Mouse (Mus musculus) lung, postnatal 14 days (tissue): ENCODE data around the gene Tapbpl.
"Not testable (repeated sequence)": the region's sequence is repeated elsewhere in the genome, so short reads cannot be mapped to it uniquely, and the experiment has no call there.

Experiments used
- DNase-seq: peaks from one replicate; pipeline ENCODE4 v3.0.0; 2021

The Tapbpl gene

DNA sequence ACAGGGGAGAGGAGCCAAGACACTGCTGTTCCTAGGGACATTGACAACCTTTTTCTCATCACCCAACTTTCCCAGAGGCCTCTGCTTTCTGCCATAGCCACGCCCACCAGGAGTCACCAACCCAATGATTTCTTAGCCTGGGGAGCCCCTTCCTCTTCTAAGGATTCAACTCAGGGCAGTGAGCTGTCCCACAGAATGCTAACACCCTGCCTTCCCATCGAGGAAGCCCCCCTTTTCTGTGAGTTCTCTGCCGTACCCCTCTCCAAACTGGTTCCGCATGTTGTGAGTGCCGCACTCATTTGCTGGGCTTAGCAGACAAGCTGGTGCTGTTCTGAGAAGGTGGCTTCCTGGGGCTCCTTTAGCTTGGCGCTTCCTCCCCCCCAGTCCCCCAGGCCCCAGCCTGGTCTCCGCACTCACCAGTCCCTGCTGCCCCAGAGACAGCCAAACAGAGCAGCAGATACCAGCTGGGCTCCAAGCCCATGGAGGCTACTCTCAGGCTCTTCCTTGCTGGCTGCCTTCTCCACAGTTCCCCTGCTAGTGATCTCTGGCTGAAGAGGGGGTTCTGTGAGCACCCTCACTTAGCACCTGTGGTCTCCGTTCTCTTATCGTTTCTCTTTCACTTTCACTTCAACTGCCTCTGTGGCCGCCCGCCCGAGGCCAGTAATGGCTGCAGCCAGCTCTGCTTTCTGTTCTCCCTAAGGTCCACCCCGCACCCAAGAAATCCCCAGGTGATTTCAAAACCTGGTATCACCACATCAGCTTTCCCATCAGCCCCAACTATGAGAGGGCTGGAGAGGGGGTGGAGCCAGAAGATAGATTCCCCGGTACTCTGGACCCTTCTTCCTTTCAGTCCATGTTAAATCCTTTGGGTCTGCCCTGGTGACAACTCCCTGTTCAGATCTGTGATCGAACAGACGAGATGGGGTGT lies at the start of gene Tapbpl:
Gene Tapbpl (minus strand): TSS at position 744 of the 928 bp plus-strand sequence.
- peak; percentile 64 for DNase-seq

DNA sequence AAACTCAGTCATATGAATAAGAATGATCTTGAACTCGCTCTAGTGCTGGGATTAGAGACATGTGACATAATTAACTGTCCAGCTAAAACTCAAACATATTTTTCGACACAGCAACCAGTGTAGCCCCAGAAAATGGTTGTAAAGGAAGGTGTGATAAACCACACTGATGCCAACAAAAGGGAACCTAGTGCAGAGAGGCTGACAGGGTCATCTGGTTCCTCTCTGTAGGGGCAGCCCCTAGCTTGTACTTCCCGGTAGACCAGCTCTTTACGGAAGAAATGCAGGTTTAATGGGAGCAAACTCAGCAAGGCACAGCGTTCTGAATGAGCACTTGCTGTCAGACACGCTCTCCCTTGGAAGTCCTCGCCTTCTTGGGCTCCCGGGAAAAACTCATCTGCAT lies 48.1 kb upstream of the Tapbpl start:
- no peak for DNase-seq

DNA sequence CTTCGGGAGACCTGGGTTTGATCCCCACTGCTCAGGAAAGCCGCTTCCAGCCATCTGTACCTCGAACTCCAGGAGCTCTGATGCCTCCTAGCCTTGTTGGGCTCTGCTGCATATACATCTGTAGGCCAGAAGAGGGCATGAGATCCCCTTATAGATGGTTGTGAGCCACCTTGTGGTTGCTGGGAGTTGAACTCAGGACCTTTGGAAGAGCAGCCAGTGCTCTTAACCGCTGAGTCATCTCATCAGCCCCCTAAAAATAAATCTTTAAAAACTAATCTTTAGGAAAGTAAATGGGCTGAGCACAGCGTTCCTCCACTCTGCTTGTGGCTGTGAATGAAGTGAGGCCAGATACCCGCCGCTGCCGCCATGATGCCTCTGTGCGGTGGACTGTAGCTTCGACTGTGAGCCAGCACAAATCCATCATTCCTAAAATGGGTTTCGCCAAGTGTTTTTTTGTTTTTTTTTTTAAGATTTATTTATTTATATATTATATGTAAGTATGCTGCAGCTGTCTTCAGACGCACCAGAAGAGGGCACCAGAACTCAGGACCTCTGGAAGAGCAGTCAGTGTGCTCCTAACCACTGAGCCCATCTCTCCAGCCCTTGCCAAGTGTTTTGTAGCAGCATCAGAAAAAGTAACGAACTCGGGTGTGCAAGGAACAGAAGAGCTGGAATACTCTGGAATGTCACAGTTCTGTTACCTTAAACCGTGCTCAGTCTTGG lies 43.3 kb upstream of the Tapbpl start:
- peak; percentile 73 for DNase-seq

DNA sequence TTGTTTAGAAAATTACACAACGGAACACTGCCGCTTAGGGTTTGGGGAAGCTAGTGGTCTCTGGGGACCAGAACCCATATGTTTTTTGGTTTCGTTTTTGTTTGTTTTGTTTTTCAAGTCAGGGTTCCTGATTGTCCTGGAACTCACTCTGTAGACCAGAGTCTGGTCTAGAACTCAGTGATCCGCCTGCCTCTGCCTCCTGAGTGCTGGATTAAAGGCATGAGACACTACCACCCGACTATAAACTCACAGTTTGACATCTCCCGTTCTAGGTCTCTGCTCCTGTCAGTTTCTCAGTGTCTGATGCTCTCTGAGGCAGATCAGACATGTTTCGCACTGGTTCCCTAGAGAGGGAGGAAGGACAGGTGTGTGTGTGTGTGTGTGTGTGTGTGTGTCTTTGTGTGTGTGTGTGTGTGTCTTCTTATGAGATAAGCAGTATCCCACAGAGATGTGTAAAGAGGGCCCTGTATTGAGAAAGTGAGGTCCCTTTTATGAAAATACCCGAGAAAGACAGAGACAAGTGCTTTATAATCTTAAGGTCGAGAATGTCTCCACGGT lies 40.6 kb upstream of the Tapbpl start:
- DNase-seq, result no peak

DNA sequence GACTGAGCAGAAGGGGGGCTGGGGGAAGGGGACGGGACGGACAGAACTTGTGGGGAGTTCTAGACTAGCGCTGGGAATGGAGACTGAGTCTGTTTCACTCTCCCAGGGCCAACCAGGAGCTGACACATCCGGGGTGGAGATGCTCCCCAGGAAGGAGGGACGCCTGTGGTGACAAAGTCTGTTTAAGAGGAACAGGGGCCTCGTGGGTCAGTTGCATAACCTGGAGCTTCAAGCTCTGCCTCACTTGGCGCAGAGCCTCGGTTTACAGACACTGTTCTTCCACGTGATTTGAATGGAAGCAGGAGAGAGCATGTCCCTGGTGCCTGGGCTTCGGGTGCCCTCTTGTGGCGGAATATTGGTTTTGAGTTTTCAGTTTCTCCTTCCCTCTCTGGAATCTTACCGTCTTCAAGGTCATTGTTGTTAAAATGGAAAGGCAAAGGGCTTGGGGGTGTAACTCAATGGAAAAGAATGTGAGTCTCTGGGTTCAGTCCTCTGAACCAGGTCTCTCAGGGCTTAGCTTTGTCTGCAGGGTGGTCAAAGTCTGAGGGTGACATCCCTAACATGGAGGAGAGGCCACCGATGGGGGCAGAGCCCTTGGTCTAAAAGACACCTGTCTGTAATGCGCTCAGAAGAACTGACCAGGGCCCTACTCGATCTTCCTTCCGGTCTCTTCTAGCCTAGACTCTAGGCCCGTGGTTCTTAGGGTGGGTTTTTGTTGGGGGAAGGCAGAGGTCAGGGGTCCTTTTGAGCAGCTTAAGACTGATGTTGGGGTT lies 40.0 kb upstream of the Tapbpl start:
- peak; percentile 96 for DNase-seq

DNA sequence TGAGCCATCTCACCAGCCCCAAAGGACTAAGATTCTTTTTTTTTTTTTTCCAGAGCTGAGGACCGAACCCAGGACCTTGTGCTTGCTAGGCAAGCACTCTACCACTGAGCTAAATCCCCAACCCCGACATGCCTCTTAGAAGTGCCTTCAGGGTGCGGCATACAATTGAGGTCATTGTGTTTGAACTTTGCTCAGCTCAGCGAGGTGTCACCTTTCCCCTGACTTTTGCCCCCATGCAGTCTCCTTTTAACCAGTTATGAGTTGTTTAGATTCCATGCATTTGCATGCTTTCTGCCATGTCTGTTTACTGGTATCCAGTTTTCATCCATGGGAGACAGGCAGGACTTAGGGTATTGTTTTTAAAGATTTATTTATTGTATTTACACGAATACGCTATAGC lies 37.1 kb upstream of the Tapbpl start:
- DNase-seq, result no peak

DNA sequence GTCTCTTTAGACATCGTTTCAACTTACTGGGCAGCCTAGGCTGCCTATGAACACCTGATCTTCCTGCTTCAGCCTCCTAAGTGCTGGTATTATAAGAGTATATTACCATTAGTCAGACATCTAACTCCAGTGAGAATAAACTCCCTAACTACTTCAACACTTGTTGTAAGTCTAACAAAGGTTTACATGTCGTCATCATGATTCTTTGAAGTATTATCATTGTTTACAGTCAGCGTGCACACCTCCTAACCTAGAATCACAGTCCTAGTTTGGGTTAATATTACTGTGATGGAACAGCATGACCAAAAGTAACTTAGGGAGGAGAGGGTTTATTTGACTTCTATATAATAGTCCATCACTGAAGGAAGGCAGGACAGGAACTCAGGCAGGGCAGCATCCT lies 35.8 kb upstream of the Tapbpl start:
- no peak for DNase-seq

DNA sequence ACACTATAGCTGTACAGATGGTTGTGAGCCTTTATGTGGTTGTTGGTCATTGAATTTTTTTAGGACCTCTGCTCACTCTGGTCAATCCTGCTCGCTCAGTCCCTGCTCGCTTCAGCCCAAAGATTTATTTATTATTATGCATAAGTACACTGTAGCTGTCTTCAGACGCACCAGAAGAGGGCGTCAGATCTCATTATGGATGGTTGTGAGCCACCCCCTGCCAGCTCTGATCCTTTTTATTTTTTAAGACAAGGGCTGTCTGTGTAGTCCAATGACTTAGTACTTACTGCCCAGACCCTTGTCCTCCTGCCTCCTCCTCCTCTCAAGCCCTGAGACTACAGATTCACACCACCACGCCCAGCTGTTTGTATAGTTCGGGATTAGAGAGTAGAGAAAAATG lies 34.9 kb upstream of the Tapbpl start:
- not testable (repeated sequence) for DNase-seq

DNA sequence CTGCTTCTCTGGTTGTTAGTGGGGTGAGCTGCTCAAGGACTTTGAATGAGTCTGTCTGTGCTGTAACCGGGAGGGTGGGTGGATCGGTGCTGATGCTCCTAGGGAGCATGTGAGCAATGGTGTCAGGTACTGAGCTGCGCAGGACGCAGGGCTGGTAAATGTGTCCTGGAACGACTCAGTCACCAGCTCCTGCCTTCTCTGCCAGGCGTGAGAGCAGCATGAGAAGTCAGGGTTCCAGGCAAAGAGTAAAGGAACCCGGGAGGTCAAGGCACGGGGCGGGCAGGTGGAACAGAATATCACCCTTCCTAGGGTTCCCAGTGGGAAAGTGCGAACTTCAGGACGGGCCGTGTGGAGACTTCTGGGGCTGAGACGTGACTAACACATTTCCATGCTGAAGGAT lies 34.4 kb upstream of the Tapbpl start:
- no peak for DNase-seq

DNA sequence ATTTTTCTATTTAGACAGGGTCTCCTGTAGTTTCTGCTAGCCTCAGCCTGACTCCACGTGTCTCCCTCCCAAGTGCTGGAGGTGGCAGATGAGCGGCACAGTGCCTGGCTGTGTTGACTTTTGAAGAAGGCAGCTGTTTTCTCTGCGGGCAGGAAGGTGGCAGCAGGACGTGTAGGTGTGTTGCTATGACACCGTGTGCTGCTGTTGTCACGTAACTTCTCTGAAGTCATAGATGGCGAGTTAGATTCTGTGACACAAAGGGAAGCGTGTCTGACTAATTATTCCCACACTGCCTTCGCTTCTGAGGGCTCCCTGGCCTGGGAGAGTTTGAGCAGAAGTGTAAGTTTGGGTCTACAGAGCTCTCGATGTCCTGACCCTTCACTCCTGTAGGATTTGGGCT lies 33.6 kb upstream of the Tapbpl start:
- no peak for DNase-seq

DNA sequence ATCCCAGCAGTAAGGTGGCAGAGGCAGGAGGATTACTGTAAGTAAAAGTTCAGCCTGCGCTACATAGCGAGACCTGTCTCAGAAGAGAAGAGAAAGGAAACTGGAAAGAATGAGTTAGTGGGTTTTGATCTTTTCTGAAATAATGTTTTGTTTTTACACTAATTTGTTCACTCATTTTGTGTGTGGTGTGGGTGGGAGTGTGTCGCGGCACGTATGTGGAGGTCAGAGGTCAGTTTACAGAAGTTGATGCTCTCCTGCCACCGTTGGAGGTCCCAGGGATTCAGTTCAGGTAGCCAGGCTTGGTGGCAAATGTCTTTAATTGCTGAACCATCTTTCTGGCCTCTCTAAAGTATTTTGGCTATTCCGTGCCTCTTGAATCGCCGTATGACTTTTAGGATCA lies 32.6 kb upstream of the Tapbpl start:
- DNase-seq, result no peak

DNA sequence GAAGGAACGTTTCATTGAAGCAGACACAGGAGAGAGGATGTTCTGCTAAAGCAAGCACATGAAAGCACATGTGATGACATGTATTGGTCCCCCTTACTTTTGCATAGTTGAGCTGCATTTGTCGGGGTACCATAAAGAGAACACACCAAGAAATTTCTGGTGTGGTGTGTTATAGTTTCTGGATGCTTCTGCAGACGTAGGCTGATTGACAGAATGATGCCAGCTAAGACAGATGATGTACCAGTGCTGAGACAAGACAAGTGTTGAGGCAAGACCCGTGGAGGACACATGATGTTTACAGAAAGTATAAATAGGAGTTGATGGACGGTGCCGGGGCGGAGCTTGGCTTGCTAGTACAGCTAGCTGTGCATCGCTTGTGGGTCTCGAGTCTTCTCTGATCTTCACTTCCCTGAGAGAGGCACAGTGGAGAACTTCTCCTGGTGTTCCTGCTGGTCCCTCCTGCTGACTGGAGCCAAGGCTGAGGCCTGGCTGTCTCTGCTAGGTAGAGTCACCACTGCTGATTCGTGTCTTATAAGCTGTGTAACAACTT lies 28.4 kb upstream of the Tapbpl start:
- no peak for DNase-seq

DNA sequence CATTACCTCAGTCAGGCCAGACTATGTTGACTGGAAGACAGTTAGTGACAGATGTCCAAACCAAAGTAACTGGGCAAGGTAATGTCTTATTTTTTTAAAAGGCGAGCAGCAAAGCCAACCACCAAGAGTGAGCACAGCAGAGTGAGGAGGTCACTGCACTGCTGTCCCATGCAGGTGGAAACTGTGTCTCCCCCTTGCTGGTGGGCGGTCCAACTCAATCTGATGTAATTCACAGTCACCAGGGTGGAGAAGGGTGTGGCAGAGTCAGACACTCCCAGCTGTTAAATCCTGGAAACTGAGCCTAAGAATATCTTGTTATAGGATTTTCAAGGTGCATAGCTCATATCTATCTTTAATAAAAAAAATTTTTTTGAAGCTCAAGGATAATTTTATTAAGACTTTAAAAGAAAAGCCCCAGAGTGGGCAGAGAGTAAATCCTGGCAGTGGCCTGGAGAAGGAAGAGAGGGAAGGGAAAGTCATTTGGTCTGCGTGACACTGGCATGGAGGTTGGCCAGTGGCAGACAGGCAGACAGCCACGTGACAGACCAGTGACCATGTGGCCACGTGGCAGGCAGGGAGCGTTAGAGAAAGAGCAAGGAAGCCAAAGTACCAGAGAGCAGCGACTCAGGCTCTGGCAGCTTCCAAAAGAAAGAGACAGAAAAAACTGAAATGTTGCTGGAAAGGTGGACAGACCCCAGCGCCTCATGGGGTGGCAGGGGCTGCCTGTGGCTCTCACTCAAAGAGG lies 24.7 kb upstream of the Tapbpl start:
- DNase-seq, result no peak

DNA sequence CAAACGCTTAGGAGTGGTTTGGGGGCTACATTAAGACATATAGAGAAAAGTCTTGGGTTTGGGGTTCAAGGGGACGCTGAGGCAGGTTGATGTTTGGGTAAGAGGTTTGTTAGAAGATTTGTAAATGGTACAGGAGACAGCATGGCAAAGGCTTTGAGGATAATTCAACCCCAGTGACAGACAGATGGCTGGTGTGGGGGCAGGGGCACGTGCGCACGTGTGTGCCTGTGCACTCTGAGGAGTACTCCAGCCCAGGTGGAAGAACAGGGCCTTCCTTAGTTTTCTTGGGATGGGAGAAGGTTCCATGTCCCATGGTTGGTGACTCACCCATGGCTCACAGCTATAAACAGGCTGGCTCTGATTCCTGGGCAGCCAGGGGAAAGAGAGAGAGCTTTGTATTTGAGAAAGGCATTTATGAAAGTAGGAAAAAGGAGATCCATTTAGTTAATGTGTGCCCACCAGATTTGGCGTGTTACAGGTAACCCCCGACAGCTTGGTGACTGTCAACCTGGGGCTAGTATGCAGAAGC lies 23.9 kb upstream of the Tapbpl start:
- DNase-seq, result no peak

DNA sequence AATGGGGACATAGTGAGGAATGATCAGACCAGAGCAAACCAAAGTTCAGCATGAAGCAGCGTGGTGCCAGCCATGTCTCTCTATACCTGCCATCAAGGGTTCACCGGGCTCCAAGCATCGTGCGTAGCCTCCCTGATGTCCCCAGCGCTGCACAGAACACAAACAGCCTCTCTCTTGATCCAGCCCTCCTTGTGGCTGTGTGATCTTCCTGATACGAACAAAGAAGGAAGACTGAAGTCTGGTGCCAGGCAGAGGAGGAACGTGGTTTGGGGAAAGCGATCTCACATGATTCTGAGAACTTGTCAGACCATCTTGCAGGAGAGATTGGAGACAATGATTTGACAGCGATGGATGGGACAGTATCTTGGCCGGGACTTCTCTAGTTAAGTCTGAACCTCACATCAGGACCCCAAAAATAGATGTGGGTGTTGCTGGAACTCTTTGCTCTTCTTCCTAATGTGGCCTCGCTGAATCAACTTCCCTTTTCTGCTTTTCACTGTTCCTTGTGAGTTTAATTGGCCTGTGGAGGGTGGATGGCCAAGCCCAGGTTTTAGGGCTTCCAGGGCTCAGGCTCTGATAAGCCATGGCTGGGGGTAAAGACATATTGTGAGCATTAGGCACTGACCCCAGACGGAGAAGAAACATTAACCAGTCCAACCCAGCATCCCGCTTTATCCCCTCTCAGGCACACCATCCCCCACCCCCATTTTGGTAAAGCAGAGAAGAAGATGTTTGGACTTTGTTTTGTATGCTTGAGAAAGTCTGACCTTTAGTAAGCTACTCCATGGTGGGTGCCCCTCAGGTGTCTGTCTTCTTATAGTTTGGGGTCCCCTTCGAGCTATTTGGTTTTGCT lies 22.4 kb upstream of the Tapbpl start:
- no peak for DNase-seq

DNA sequence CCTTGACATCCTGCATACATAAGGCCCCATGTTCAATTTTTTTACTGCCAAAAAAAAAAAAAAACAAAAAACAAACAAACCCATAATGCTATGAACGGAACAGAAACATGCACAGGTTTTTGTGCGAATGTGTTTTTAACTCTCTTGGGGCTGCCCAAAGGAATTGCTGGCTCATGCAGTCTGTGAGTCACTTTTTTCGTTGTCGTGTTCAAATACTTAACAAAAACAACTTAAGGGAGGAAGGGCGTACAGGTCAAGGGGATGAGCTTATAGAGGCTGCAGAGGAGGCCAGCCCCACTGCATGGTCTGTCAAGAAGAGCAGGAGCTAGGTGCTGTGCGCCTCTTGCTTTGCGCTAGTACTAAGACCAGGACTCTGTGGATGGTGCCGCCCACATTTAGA lies 21.1 kb upstream of the Tapbpl start:
- DNase-seq, result no peak

DNA sequence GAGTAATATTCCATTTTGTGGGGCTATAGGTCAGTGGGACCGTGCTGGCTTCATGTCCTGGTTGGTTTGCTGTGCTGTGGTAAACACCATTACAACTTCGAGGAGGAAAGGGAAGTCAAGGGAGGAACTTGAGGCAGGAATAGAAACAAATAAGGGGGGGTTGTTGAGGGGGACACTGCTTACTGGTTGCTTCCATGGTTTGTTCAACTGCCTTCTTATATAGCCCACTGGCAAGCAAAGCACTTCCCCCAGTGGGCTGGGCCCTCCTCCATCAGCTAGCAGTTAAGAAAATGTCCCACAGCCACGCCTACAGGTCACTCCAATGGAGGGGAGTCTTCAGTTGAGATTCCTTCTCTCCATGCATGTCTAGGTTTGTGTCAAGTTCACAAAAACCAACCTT lies 20.6 kb upstream of the Tapbpl start:
- DNase-seq, result no peak

DNA sequence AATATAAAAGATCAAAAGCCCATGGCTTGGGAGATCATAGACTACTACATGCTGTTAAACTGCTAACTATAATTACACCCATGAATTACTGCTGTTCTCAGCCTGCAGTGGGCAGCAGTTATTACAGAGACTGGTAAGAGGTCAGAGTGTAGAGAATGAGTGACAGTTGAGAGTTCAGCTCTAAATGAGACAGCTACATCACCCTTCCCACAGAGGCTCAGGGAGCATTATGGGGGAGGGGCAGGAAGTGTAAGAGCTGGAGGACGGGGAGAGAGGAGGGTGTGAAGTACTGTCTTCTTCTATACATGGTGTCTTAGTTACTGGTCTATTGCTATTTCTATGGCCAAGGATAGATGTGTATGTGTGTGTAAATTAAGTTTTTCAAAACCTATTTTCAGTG lies 12.9 kb upstream of the Tapbpl start:
- no peak for DNase-seq

DNA sequence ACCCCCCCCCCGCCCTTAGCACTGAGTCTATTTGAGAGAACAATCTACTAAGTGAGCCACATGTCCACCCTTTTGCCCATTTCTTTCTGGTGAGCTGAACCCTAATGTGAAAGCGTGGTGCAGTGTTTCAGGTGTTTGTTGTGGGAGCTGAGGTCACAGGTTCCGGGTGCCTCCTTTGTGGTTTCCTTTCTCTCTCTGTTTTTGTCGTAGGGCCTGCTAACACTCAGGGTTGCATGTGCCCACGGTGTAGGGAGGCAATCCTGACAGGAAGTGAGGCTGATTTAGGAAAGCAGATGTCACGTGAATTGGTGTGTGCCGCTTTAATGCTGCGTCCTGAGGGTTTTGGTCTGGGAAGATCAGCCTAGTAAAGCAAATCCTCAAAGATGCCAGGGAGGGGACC lies 9.9 kb upstream of the Tapbpl start:
- DNase-seq, result no peak

DNA sequence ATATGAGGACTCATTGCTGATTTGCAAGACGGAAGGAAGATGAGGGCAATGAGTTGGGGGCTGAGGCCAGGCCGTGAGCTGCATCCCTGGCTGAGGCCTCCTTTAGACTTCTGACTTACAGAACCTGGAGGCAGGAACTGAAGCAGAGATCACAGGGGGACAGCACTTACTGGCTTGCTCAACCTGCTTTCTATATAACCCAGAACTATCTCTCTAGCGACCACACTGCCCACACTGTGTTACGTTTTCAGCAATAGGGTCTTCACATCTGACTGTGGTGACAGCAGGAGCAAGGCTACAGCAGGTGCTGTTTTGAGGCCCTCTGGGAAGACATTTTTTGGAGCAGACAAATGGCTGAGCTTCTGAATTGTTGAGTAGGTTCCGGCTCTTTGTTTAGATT lies 9.0 kb upstream of the Tapbpl start:
- DNase-seq, result no peak

DNA sequence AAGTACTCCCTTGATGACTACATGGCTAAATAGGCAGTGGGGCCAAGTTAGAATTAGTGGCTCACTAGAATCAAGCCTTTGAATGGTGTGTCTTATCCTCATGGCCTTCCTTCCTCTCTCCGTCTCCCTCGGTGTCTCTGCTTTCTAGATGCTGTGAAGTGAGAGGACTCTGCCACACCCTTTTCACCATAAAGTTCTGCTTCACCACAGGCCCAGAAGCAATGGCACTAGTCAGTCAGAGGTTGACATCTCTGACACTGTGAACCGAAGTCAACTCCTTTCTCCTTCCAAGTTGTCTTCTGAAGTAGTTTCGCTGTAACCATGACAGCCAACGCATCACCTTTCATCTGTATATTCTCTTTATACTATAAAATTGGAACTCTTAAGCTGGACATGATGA lies 7.9 kb upstream of the Tapbpl start:
- no peak for DNase-seq
